Mouse (Mus musculus): ENCODE data around the gene Ccnf.

Ccnf gene

DNA sequence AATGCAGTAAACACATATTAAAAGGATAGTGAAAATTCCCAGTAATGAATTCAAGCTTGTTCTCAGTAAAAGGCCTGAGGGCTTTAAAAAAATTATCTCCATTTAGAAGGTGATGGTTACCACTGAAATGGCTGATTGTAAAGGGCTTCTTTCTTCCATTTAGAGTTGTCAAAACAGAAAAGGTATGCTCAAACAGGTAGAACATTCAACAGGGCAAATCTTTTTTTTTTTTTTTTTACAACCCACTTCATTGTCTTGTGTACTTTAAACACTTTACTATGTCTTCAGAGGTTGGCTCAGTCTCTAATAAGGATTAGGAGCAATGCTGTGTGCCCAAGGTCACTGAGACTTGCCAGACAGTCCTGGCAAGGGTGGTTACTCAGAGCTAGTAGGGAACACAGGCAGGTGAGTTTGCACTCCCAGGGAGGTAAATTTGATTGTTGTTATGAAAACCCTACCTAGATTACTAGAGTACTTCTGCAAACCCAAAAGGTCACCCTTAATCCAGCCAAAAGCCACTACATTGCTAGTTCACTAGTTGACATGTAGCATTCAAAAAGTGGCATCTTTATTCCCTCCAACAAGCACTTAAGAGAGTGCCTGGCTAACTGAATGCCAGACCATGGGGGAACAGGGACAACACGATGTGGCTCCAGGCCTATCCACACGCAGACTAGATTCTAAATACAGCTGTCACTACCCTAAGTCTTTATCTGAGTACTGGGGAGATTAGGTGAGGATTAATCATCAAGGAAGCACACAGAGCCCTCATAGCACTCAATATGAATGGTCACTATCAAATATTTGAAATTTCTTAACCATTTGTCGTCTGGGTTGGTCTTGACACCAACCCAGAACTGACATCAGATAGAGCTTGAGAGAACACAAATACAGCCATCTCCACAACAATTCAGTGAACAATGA is 47.4 kb downstream of the Ccnf start:
- no peak for DNase-seq (ENCODE audit: low spot score in 2 of 2)

DNA sequence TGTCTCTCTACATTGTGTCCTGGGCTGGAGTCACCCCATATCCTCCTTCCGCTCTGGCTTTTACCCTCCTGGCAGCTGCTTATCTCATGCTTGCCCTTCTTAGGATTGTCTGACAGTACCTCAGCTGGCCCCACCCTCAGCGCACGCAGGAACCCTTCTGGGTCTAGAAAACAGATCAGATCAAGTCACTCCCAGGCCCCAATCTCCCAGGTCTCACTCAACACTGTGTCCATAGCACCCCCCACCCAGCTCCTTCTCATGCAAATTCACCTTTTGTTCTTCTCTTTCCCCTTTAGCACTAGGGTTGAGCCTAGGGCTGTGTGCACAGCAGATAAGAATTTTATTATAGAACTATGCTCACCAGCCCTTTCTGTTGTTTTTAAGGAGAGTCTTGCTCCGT is 48.2 kb downstream of the Ccnf start:
- no peak for DNase-seq (ENCODE audit: low spot score in 2 of 2)

DNA sequence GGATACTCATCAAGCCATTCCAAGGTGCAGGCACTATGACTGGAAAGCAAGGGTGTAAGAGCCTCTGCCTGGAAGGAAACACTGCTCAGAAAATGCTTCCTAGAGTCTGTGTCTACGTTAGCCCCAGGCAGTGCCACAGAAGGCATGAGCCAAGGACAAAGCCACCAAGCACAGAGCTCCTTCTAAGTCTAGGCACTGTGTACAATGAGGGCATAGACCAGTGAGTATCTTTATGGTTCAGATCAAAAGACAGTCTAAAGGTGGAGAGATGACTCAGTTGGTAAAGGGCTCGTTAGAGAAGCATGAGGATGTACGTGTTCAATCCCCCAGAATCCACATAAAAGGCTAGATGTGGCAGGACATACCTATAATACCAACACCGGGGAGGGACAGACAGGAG is 50.2 kb downstream of the Ccnf start:
- no peak for DNase-seq (ENCODE audit: low spot score in 2 of 2)

- no peak for DNase-seq (ENCODE audit: low spot score in 2 of 2)
These were observed 51.5 kb downstream of the Ccnf start for GRCm38 (mm10) chr17:24199741-24200140.

- peak; percentile 70 to 85 for DNase-seq (ENCODE audit: low spot score in 2 of 2)
These were observed 52.0 kb downstream of the Ccnf start for GRCm38 (mm10) chr17:24199252-24199651.

- peak; percentile 47 to 51 for DNase-seq (ENCODE audit: low spot score in 2 of 2)
These were observed 54.1 kb downstream of the Ccnf start for GRCm38 (mm10) chr17:24197032-24197824.

GRCm38 (mm10) chr17:24195349-24195748 is 55.9 kb downstream of the Ccnf start:
- no peak for DNase-seq (ENCODE audit: low spot score in 2 of 2)

- DNase-seq (ENCODE audit: low spot score in 2 of 2), result no peak
These were observed 57.5 kb downstream of the Ccnf start for GRCm38 (mm10) chr17:24193769-24194168.

DNA sequence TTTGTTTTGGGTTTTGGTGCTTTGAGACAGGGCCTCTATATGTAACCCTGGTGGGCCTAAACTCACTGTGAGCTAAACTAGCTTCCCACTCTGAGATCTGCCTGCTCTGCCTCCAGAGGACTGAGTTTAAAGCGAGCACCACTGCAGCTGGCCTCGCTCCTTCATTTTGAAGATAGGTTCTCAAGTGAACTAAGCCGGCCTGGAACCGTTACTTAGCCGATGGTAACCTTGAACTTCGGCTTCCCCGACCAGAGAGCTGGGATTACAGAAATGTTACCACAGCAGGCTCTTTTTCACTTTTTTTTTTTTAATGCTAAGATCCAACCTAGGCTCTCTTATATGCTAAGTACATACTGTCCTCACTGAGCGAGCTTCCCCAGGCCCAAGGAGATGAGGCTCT is 58.0 kb downstream of the Ccnf start:
- no peak for DNase-seq (ENCODE audit: low spot score in 2 of 2)

- no peak for DNase-seq (ENCODE audit: low spot score in 2 of 2)
These were observed 58.4 kb downstream of the Ccnf start for GRCm38 (mm10) chr17:24192848-24193247.

DNA sequence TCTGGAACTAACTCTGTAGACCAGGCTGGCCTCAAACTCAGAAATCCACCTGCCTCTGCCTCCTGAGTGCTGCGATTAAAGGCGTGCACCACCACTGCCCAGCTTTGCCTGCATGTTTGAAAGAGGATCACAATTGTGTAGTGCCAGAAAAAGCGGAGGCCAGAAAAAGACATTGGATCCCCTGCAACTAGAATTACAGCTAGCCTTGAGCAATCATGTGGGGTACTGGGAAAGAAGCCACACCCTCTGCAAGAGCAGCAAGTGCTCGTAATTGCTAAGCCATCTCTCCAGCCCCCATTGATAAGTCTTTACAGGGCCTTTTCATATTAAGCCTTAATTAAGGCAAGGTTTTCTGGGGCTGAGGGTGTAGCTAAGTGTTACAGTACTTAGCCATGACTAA is 59.8 kb downstream of the Ccnf start:
- DNase-seq (ENCODE audit: low spot score in 2 of 2), result no peak

DNA sequence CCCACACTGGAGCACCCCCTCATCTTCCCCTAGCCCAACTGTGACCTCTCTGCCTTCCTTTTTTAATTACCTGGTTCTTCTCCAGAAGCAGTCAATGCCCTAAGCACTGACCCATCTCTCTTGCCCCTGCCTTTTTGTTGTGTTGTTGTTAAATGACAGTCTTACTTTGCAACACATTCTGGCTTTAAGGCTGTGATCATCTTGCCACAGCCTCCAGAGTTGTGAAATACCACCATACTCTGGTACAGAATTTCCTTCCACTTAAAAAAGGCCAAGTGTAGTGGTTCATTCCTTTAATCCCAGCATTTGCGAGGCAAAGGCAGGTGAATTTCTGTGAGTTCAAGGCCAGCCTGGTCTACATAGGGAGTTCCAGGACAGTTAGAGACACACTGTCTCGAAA is 60.4 kb downstream of the Ccnf start:
- DNase-seq (ENCODE audit: low spot score in 2 of 2), result no peak

DNA sequence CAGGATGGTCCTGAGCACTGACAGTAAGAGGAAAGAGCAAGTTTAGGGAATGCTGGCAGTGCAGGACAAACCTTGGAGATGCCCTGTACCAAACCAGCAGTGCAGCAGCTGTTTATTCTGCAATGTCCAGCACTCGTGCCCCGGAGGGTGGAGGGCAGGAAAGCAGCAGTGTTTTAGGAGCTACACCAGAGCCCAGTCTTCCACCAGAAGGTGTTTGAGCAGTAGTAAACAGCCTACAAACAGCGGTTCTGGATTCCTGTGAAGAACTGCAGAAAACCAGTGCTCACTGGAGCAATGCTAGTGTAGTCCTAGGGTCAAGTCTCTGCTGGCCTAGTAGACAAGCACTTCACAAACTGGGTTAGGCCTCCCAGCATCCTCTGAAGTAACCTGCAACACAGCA is 77.0 kb downstream of the Ccnf start:
- DNase-seq (ENCODE audit: low spot score in 2 of 2), result no peak

DNA sequence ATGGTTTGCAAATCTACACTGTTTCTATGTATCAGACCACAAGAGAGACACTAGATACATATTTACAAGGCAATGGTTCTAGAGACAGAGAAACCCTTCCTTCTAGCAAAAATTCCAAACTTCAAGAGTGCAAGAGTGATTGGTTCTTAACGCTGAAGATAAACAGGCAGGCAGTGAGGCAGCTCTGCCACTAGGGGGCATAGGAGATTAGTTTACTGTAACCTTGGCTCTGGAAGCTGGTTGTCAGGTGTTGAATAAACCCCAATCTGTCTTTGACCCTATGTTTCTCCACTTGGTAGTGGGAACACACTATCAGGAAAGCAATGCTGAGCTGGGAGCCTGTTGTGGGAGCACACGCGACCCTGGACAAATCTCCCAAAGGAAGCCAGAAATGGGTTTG is 77.9 kb downstream of the Ccnf start:
- peak; percentile 49 for DNase-seq (ENCODE audit: low spot score in 2 of 2)
